Mouse (Mus musculus) liver, embryonic 12.5 days (tissue): ENCODE measurements around the gene Ikzf4. TPM values are rescaled to one million over a fixed set of nuclear protein-coding genes. Genes with fewer than 3 reads are reported as not detected.
"Not testable (repeated sequence)": the region's sequence is repeated elsewhere in the genome, so short reads cannot be mapped to it uniquely, and the experiment has no call there.

Experiments used
- ATAC-seq: fragments of 200-750 bp; cut with Nextera tagmentation; 2 replicates; pipeline ENCODE4 v1.8.0; 2017; ENCODE audit warnings: moderate number of reproducible peaks, mild to moderate bottlenecking, moderate library complexity
- H3K27ac ChIP-seq: fragments of 300-500 bp; sonication (generic); 2 replicates; pipeline ENCODE4 v1.5.1; 2016; ENCODE audit warnings: mild to moderate bottlenecking
- H3K27me3 ChIP-seq: fragments of 300-500 bp; sonication (generic); replicated peaks from 2 replicates; pipeline ENCODE4 v1.6.1; 2016; ENCODE audit warnings: mild to moderate bottlenecking, moderate library complexity
- H3K36me3 ChIP-seq: fragments of 300-500 bp; sonication (generic); 2 replicates; pipeline ENCODE4 v1.6.1; 2016; ENCODE audit warnings: mild to moderate bottlenecking, moderate library complexity
- H3K4me1 ChIP-seq: fragments of 300-500 bp; sonication (generic); 2 replicates; pipeline ENCODE4 v1.6.1; 2016
- H3K4me2 ChIP-seq: fragments of 300-500 bp; sonication (generic); 2 replicates; pipeline ENCODE4 v1.6.1; 2016; ENCODE audit warnings: mild to moderate bottlenecking, moderate library complexity
- H3K4me3 ChIP-seq: fragments of 300-500 bp; sonication (generic); 2 replicates; pipeline ENCODE4 v1.5.1; 2016; ENCODE audit warnings: mild to moderate bottlenecking, moderate library complexity
- H3K9ac ChIP-seq: fragments of 300-500 bp; sonication (generic); 2 replicates; pipeline ENCODE4 v1.6.1; 2016; ENCODE audit warnings: mild to moderate bottlenecking, moderate library complexity
- H3K9me3 ChIP-seq: fragments of 300-500 bp; sonication (generic); replicated peaks from 2 replicates; pipeline ENCODE4 v1.6.1; 2016; ENCODE audit warnings: mild to moderate bottlenecking, moderate library complexity
- WGBS: fragments of 180-500 bp; shearing (Covaris S2); methylation state at CpG from one replicate; pipeline ENCODE4 v1.1.7; 2016; ENCODE audit not compliant: insufficient replicate concordance; 5-methylcytosine and 5-hydroxymethylcytosine counted together
- polyA plus RNA-seq: library from polyadenylated mRNA; unstranded; fragments of >200 nt; fragmentation: Nextera tagmentation; extraction: Ambion mirVana; gene quantifications from 2 replicates; pipeline ENCODE4 v1.2.1, GENCODE M21; 2016

The Ikzf4 gene
- polyA plus RNA-seq, 1 experiment from 2014 or later: 0.42 TPM

DNA sequence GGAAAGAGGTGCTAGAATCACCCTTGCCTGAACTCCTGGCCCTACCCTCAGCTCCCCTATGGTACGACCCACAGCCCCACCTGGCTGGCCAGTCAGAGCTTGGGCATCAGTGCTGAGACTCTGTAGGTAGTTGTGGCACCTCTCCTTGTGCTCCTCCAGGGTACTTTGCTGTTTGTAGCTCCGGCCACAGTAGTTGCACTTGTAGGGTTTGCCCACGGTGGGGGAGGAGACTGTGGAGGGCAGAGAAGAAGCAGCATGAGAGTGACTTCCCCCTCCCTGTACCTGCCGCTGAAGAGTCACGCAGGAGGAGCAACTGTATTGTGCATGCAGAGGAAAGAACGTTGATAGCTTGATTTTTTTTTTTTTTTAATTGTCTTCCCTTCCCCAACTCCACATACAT, 9.2 kb downstream of the Ikzf4 start:
- H3K4me1 ChIP-seq: peaks cover 32% of the 10 kb centered on the region
- no peak overlapping the region for H3K4me3 ChIP-seq
- peak overlapping the region; percentile 44; the same call in 1 of the 2 replicates for H3K4me2 ChIP-seq
- H3K9me3 ChIP-seq: no peaks in the 10 kb centered on the region
- no peaks in the 10 kb centered on the region for H3K36me3 ChIP-seq
- H3K9ac ChIP-seq: no peak overlapping the region
- 30% methylated on average over 6 of the region's 6 CpGs for WGBS
- no peak overlapping the region for H3K27ac ChIP-seq
- no peak for ATAC-seq
- peaks cover 64% of the 10 kb centered on the region for H3K27me3 ChIP-seq

GRCm38 (mm10) chr10:128635697-128636096, 10.1 kb downstream of the Ikzf4 start:
- no peak for ATAC-seq
- 76% methylated on average over 13 of the region's 13 CpGs for WGBS

DNA sequence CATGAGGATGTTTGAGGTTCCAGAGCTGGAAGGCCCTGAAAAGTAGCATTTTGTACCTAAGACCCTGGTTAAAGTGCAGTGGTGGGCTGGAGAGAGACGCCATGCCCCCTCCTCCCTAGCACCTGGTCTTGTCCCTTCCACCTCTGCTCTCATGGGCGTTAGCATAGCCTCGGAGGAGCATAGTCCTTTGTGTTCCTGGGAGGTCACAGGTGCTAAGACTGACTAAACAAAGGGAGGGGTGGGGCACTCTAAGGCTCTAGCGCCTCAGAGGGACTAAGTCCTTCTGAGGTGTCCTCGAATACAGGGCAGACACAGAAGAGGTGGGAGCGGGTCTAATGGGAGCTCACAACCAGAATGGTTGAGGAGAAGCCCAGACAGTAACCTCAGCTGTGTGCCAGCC, 14.2 kb downstream of the Ikzf4 start:
- Histone ChIP-seq H3K27me3 (peaks cover 45% of the 10 kb centered on the region), H3K36me3 (no peaks in the 10 kb centered on the region), H3K9me3 (no peaks in the 10 kb centered on the region), H3K4me2 (no peak overlapping the region), H3K9ac (no peak overlapping the region), H3K27ac (no peak overlapping the region), H3K4me1 (peaks cover 67% of the 10 kb centered on the region), H3K4me3 (no peak overlapping the region)
- WGBS: 31% methylated on average over 6 of the region's 6 CpGs
- no peak for ATAC-seq

More at GRCm38 (mm10) chr10:128635697-128636096, 10.1 kb downstream of the Ikzf4 start:
- H3K27ac ChIP-seq: no peak overlapping the region
- H3K4me3 ChIP-seq: no peak overlapping the region
- H3K4me1 ChIP-seq: peaks cover 39% of the 10 kb centered on the region
- no peaks in the 10 kb centered on the region for H3K9me3 ChIP-seq
- H3K9ac ChIP-seq: no peak overlapping the region
- H3K4me2 ChIP-seq: no peak overlapping the region
- H3K36me3 ChIP-seq: no peaks in the 10 kb centered on the region
- peaks cover 58% of the 10 kb centered on the region for H3K27me3 ChIP-seq

DNA sequence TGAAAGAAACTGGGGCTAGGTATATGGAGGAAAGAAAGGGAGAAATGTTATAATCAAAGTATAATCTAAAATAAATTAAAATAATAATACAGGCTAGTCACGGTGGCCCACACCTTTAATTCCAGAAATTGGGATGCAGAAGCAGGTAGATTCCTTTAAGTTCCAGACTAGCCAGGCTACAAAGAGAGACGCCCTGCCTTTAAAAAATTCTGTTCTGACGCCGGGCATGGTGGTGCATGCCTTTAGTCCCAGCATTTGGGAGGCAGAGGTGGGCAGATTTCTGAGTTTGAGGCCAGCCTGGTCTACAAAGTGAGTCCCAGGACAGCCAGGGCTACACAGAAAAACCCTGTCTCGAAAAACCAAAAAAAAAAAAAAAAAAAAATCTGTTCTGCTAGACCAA, 15.5 kb downstream of the Ikzf4 start:
- Histone ChIP-seq H3K27me3 (peaks cover 33% of the 10 kb centered on the region), H3K4me1 (peaks cover 69% of the 10 kb centered on the region)
- not testable (repeated sequence) for H3K27ac ChIP-seq, H3K4me2 ChIP-seq, H3K36me3 ChIP-seq, ATAC-seq, H3K9me3 ChIP-seq, H3K4me3 ChIP-seq, H3K9ac ChIP-seq
- 74% methylated on average over 4 of the region's 5 CpGs for WGBS

DNA sequence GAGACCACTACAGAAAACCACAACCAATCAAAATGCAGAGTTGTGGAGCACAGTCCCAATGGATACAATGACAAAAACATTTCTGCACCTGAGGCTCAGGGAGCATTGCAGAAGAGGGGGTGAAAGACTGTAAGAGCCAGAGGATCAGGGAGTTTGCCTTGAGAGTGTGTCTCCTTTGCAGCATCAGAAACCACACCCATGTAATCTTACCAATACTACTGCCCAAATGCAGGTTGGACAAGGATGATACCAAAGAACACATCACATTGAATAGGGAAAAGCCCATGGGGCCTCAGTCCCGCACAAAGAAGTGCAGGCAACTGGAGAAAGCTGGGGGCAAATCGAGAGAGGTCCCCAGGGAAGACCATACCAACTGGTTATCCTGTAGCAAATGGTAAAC, 16.0 kb downstream of the Ikzf4 start:
- H3K9ac ChIP-seq: no peak overlapping the region
- no peak overlapping the region; the same call in 1 of the 2 replicates for H3K4me3 ChIP-seq
- H3K9me3 ChIP-seq: no peaks in the 10 kb centered on the region
- 39% methylated on average over 2 of the region's 2 CpGs for WGBS
- peak overlapping the region; percentile 50 for H3K4me2 ChIP-seq
- peak overlapping the region; percentile 45; the same call in 1 of the 2 replicates for H3K27ac ChIP-seq
- peaks cover 10% of the 10 kb centered on the region for H3K36me3 ChIP-seq
- ATAC-seq: peak; percentile 60
- peaks cover 29% of the 10 kb centered on the region for H3K27me3 ChIP-seq
- peaks cover 75% of the 10 kb centered on the region for H3K4me1 ChIP-seq

DNA sequence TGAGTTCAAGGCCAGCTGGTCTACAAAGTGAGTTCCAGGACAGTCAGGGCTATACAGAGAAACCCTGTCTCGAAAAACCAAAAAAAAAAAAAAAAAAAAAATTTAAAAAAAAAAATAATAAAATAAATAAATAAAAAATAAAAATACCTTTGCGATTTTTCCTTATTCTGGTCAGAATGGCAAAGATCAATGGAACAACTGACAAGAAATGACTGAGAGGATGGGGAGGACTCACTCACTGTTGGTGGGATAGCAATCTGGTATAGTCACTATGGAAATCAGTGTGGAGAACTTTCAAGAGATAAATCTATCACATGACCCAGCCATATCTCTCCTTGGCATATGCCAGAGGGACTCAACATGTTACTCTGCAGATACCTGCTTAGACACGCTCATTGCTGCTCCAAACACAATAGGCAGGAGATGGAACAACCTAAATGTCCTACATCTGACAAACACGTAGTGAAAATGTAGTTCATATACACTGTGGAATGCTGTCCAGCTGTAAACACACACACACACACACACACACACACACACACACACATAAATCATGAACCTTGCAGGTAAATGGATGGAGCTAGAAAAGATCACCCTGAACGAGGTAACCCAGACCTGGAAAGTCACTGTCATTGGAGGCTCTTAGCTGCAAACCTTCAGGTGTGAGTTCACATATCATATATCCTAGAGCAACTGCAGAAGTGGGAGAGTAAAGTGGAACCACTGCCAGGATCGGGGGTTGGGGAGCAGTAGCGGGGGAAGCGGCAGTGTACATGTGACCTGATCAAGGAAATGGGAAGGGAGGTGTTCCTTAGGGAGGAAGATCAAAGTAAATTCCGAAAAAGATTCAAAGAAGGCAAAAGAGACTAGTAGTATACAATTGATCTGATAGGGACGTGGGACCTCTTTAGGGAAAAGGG, 18.1 kb downstream of the Ikzf4 start:
- Histone ChIP-seq H3K27ac (peak overlapping the region; percentile 10; the same call in 1 of the 2 replicates), H3K4me3 (no peak overlapping the region), H3K36me3 (peaks cover 31% of the 10 kb centered on the region), H3K4me1 (peaks cover 72% of the 10 kb centered on the region), H3K9me3 (no peaks in the 10 kb centered on the region), H3K4me2 (no peak overlapping the region; the same call in 1 of the 2 replicates), H3K9ac (no peak overlapping the region), H3K27me3 (peaks cover 11% of the 10 kb centered on the region)
- ATAC-seq: peak; percentile 33
- WGBS: 63% methylated on average over 10 of the region's 10 CpGs

- H3K27ac ChIP-seq: peak within 1 kb of the TSS; percentile 85
- 1% methylated on average over 40 of the region's 40 CpGs for WGBS
- H3K4me3 ChIP-seq: peak within 1 kb of the TSS; percentile 94
- H3K4me1 ChIP-seq: peaks cover 63% of the 10 kb centered on the region
- peak; percentile 90 for ATAC-seq
- peaks cover 2% of the 10 kb centered on the region for H3K27me3 ChIP-seq
- H3K9ac ChIP-seq: peak within 1 kb of the TSS; percentile 91
- peak within 1 kb of the TSS; percentile 87 for H3K4me2 ChIP-seq
- no peaks in the 10 kb centered on the region for H3K9me3 ChIP-seq
- H3K36me3 ChIP-seq: peaks cover 32% of the 10 kb centered on the region
These were observed 19.2 kb downstream of the Ikzf4 start, which contains the start of gene Rps26 for GRCm38 (mm10) chr10:128626311-128627310. Rps26 (minus strand) TSS chr10:128626747.

DNA sequence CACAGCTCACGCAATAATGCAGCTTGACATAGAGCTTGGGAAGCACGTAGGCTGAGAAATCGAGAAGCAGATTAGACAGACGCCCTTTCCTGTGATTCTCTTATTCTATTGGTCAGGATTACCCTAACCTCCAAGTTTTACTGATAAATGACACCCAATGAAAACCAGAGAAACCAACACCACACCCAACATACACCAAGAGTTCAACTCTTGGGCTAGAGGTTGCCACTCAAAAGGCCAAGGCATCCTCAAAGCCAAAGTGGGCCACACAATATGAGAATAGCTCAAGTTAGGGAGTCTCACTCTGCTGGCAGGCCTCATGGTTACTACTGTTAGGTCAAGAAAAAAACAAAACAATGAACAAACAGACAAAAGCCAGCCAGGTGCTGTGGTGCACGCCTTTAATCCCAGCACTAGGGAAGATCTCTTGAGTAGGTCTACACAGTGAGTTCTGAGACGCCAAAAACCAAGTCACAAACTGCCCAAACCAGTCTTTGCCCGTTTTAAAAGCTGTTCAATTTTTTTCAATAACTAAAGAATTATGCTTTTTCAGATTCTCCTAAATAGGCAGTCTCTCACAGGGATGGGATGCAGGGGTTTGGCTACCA, 20.4 kb downstream of the Ikzf4 start:
- peak overlapping the region; percentile 94 for H3K4me3 ChIP-seq
- H3K4me2 ChIP-seq: peak overlapping the region; percentile 87
- 13% methylated on average over 7 of the region's 7 CpGs for WGBS
- peaks cover 53% of the 10 kb centered on the region for H3K4me1 ChIP-seq
- peaks cover 32% of the 10 kb centered on the region for H3K36me3 ChIP-seq
- H3K9ac ChIP-seq: peak overlapping the region; percentile 91
- H3K9me3 ChIP-seq: no peaks in the 10 kb centered on the region
- peak; percentile 59 for ATAC-seq
- H3K27ac ChIP-seq: peak overlapping the region; percentile 85
- H3K27me3 ChIP-seq: no peaks in the 10 kb centered on the region

DNA sequence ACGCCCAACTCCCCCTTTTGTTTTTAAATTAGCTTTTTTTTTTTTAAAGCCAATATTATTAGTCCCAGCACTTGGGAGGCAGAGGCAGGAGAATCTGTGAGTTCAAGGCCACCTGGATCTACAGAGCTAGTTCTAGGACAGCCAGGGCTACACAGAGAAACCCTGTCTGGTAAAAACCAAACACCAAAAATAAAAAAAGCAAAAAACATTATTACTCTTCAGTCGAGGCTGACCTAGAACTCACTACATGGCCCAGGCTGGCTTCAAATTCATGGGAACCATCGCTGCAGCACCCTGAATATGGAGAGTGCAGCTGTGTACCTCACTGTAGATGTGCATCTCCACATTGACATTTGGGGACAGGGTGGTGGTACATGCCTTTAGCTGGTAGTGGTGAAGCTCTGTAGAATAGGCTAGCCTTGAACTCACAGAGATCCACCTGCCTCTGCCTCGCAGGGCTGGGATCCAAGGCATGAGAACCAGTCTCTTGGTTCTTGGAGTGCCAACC, 22.6 kb downstream of the Ikzf4 start:
- 70% methylated on average over 4 of the region's 4 CpGs for WGBS

GRCm38 (mm10) chr10:128622702-128623101, 23.1 kb downstream of the Ikzf4 start:
- Histone ChIP-seq H3K4me3 (no peak overlapping the region), H3K27ac (no peak overlapping the region), H3K9ac (no peak overlapping the region), H3K9me3 (no peaks in the 10 kb centered on the region), H3K36me3 (peaks cover 32% of the 10 kb centered on the region), H3K4me2 (no peak overlapping the region), H3K4me1 (peaks cover 27% of the 10 kb centered on the region), H3K27me3 (no peaks in the 10 kb centered on the region)
- WGBS: 67% methylated on average over 4 of the region's 4 CpGs
- ATAC-seq: no peak

More for the DNA sequence above, 22.6 kb downstream of the Ikzf4 start:
- not testable (repeated sequence) for H3K4me3 ChIP-seq, H3K27me3 ChIP-seq, H3K4me2 ChIP-seq, ATAC-seq, H3K27ac ChIP-seq, H3K9me3 ChIP-seq, H3K9ac ChIP-seq
- Histone ChIP-seq H3K36me3 (peaks cover 32% of the 10 kb centered on the region), H3K4me1 (peaks cover 32% of the 10 kb centered on the region)

DNA sequence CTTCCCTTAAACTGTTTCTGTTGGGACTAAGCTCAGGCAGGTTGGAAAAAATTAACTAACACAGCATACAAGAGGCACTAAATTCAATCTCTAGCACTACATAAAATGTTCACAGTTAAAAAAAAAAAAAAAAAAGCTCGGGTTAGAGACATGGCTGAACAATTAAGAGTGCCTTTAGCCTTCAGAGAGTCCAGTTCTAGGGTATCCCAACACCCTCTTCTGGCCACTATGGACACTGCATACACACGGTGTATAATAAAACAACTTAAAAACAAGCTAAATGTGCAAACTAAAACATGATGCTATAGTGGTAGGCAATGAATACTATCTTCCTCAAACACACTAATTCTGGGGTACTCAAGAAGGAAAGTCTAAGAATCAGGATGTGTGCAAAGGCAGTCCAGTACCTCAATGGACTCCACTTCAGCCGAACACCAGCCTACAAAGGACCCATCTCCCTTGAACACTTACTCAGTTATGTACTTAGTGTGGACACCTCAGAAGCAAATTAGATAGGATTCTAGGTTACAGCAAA, 23.7 kb downstream of the Ikzf4 start:
- Histone ChIP-seq H3K4me2 (no peak overlapping the region), H3K9me3 (no peaks in the 10 kb centered on the region), H3K27ac (no peak overlapping the region), H3K36me3 (peaks cover 32% of the 10 kb centered on the region), H3K4me1 (peaks cover 21% of the 10 kb centered on the region), H3K27me3 (no peaks in the 10 kb centered on the region), H3K4me3 (no peak overlapping the region), H3K9ac (no peak overlapping the region)
- 59% methylated on average over 3 of the region's 3 CpGs for WGBS
- no peak for ATAC-seq
